Mouse (Mus musculus) CH12.LX (cell line): ENCODE measurements around the gene Iqsec3. TPM values are rescaled to one million over a fixed set of nuclear protein-coding genes. Genes with fewer than 3 reads are reported as not detected.

Source experiments
- DNase-seq: peaks from one replicate; pipeline ENCODE4 v3.0.0-alpha.2; 2013; ENCODE audit errors: extremely low read depth
- H3K27ac ChIP-seq: 2 replicates; pipeline ENCODE4 v1.5.1; 2012; ENCODE audit warnings: low read depth, mild to moderate bottlenecking, control low read depth, moderate library complexity; ENCODE audit not compliant: insufficient read depth
- H3K27me3 ChIP-seq: replicated peaks from 2 replicates; pipeline ENCODE3; 2012; ENCODE audit warnings: inconsistent platforms
- H3K36me3 ChIP-seq, 2 experiments: replicated peaks in 1 of 2; 2 replicates each; pipeline versions ENCODE3 to v1.6.1; 2012; ENCODE audit warnings: inconsistent platforms in 1 of 2, low read length in 1 of 2, mild to moderate bottlenecking in 1 of 2, mixed read lengths in 1 of 2, moderate library complexity in 1 of 2; ENCODE audit not compliant: control insufficient read depth in 1 of 2, insufficient read depth in 1 of 2
- H3K4me1 ChIP-seq, 2 experiments: 2 replicates each; pipeline ENCODE4 v1.6.1; 2012; ENCODE audit warnings: inconsistent platforms in 1 of 2, moderate library complexity in 1 of 2; ENCODE audit not compliant: insufficient read depth in 2 of 2, control insufficient read depth in 1 of 2
- H3K4me2 ChIP-seq: 2 replicates; pipeline ENCODE4 v1.6.1; 2012; ENCODE audit warnings: low read depth, mild to moderate bottlenecking, control low read depth; ENCODE audit not compliant: poor library complexity, insufficient read depth, severe bottlenecking
- H3K4me3 ChIP-seq, 3 experiments: fragments of 150-350 bp in 1 of 3; sonication (generic) in 1 of 3; replicated peaks in 1 of 3; 2 replicates each; pipeline versions ENCODE3 to v1.5.1; 2011 to 2012; ENCODE audit warnings: low read depth in 2 of 3, low read length in 2 of 3, mild to moderate bottlenecking in 2 of 3, moderate library complexity in 2 of 3, control low read depth in 1 of 3, improper control_type of control experiment in 1 of 3, inconsistent platforms in 1 of 3, mixed read lengths in 1 of 3; ENCODE audit not compliant: poor library complexity in 1 of 3
- H3K79me2 ChIP-seq: replicated peaks from 2 replicates; pipeline ENCODE4 v1.6.1; 2012; ENCODE audit warnings: mild to moderate bottlenecking, moderate library complexity; ENCODE audit not compliant: control insufficient read depth, poor library complexity, insufficient read depth, severe bottlenecking; ENCODE audit errors: extremely low read depth
- H3K9ac ChIP-seq: 2 replicates; pipeline ENCODE4 v1.6.1; 2012; ENCODE audit warnings: low read depth, mild to moderate bottlenecking, control low read depth, moderate library complexity; ENCODE audit not compliant: insufficient read depth
- H3K9me3 ChIP-seq: replicated peaks from 2 replicates; pipeline ENCODE3; 2012; ENCODE audit warnings: low read length, inconsistent platforms, mixed read lengths
- CHD2 ChIP-seq: IDR thresholded peaks from 2 replicates; pipeline ENCODE4 v1.6.1; 2011; ENCODE audit warnings: low read length, improper control_type of control experiment
- CTCF ChIP-seq, 2 experiments: IDR thresholded peaks in 1 of 2; conservative IDR thresholded peaks in 1 of 2; 2 replicates each; pipeline ENCODE4 v1.5.1; 2011 to 2012; ENCODE audit warnings: low read depth in 2 of 2, low read length in 2 of 2, improper control_type of control experiment in 1 of 2, inconsistent platforms in 1 of 2, mild to moderate bottlenecking in 1 of 2, moderate library complexity in 1 of 2
- ELF1 ChIP-seq: IDR thresholded peaks from 2 replicates; pipeline ENCODE4 v1.6.1; 2014; ENCODE audit warnings: low read depth, mild to moderate bottlenecking, inconsistent platforms, low read length, improper control_type of control experiment
- EP300 ChIP-seq: IDR thresholded peaks from 2 replicates; pipeline ENCODE4 v1.6.1; 2011; ENCODE audit warnings: low read length, improper control_type of control experiment
- ETS1 ChIP-seq: conservative IDR thresholded peaks from 2 replicates; pipeline ENCODE4 v1.6.1; 2012; ENCODE audit warnings: low read depth, mild to moderate bottlenecking, inconsistent platforms, low read length, improper control_type of control experiment, moderate library complexity
- GABPA ChIP-seq: IDR thresholded peaks from 2 replicates; pipeline ENCODE4 v1.6.1; 2012; ENCODE audit warnings: low read depth, low read length, improper control_type of control experiment, inconsistent platforms; ENCODE audit not compliant: insufficient replicate concordance
- JUND ChIP-seq: conservative IDR thresholded peaks from 2 replicates; pipeline ENCODE4 v1.6.1; 2011; ENCODE audit warnings: low read depth, low read length, improper control_type of control experiment
- MAX ChIP-seq: IDR thresholded peaks from 2 replicates; pipeline ENCODE4 v1.6.1; 2011; ENCODE audit warnings: low read length, improper control_type of control experiment
- MEF2A ChIP-seq: IDR thresholded peaks from 2 replicates; pipeline ENCODE4 v1.6.1; 2014; ENCODE audit warnings: low read depth, mild to moderate bottlenecking, inconsistent platforms, low read length, improper control_type of control experiment, borderline replicate concordance
- MYC ChIP-seq: IDR thresholded peaks from 2 replicates; pipeline ENCODE4 v1.6.1; 2011; ENCODE audit warnings: low read depth, mild to moderate bottlenecking, improper control_type of control experiment, low read length
- NELFE ChIP-seq: IDR thresholded peaks from 2 replicates; pipeline ENCODE4 v1.6.1; 2011; ENCODE audit warnings: low read depth, low read length, improper control_type of control experiment
- NRF1 ChIP-seq: IDR thresholded peaks from 2 replicates; pipeline ENCODE4 v1.6.1; 2014; ENCODE audit warnings: low read depth, mild to moderate bottlenecking, inconsistent platforms, low read length, improper control_type of control experiment, moderate library complexity
- PAX5 ChIP-seq: IDR thresholded peaks from 2 replicates; pipeline ENCODE4 v1.6.1; 2012; ENCODE audit warnings: low read length, inconsistent platforms, mixed read lengths
- POLR2A ChIP-seq: IDR thresholded peaks from 2 replicates; pipeline ENCODE4 v1.6.1; 2011; ENCODE audit warnings: low read depth, mild to moderate bottlenecking, improper control_type of control experiment, low read length
- RAD21 ChIP-seq: IDR thresholded peaks from 2 replicates; pipeline ENCODE4 v1.6.1; 2011; ENCODE audit warnings: low read depth, mild to moderate bottlenecking, low read length, improper control_type of control experiment, moderate library complexity
- RCOR1 ChIP-seq: conservative IDR thresholded peaks from 2 replicates; pipeline ENCODE4 v1.6.1; 2012; ENCODE audit warnings: low read depth, mild to moderate bottlenecking, inconsistent platforms, low read length, improper control_type of control experiment
- SMC3 ChIP-seq: IDR thresholded peaks from 2 replicates; pipeline ENCODE4 v1.6.1; 2011; ENCODE audit warnings: low read depth, low read length, improper control_type of control experiment
- TCF12 ChIP-seq: IDR thresholded peaks from 2 replicates; pipeline ENCODE4 v1.6.1; 2014; ENCODE audit warnings: low read depth, mild to moderate bottlenecking, inconsistent platforms, low read length, improper control_type of control experiment
- USF1 ChIP-seq: IDR thresholded peaks from 2 replicates; pipeline ENCODE4 v1.6.1; 2014; ENCODE audit warnings: low read depth, mild to moderate bottlenecking, inconsistent platforms, low read length, improper control_type of control experiment
- ZC3H11A ChIP-seq: IDR thresholded peaks from 2 replicates; pipeline ENCODE4 v1.6.1; 2012; ENCODE audit warnings: low read depth, mild to moderate bottlenecking, inconsistent platforms, low read length, improper control_type of control experiment
- ZMIZ1 ChIP-seq: IDR thresholded peaks from 2 replicates; pipeline ENCODE4 v1.6.1; 2012; ENCODE audit warnings: low read depth, mild to moderate bottlenecking, inconsistent platforms, low read length, improper control_type of control experiment
- ZNF384 ChIP-seq: IDR thresholded peaks from 2 replicates; pipeline ENCODE4 v1.6.1; 2012; ENCODE audit warnings: low read depth, low read length, improper control_type of control experiment, inconsistent platforms
- dilution Hi-C: fragments of 300-500 bp; cut with MboI; formaldehyde crosslinking; loops from 2 replicates; pipeline ENCODE4 v1.14.3; 2020; ENCODE audit warnings: low sequenced_read_pairs; ENCODE audit not compliant: extremely low pct_unique_long_range_greater_than_20kb, extremely low pct_ligation_motif_present
- in situ Hi-C: fragments of 300-500 bp; cut with MboI; formaldehyde crosslinking; loops from 3 replicates; pipeline ENCODE4 v1.14.3; 2019; ENCODE audit warnings: low sequenced_read_pairs, low pct_ligation_motif_present, low pct_unique_long_range_greater_than_20kb, mixed read lengths
- polyA plus RNA-seq: library from polyadenylated mRNA; unstranded; fragments of >175 nt; gene quantifications from 2 replicates; pipeline ENCODE4 v1.2.1, GENCODE M21; 2012; ENCODE audit warnings: low read depth; ENCODE audit not compliant: insufficient read length
- total RNA-seq, 2 experiments: library from RNA; depleted of rRNA; stranded (reverse); fragments of 300-350 nt in 1 of 2; fragments of >200 nt in 1 of 2; gene quantifications; 2 replicates each; pipeline ENCODE4 v1.2.3; 2012 to 2014

Gene Iqsec3
- total and polyA plus RNA-seq, 3 experiments: not detected

GRCm38 (mm10) chr6:121401140-121401539, 72.3 kb downstream of the Iqsec3 start:
- dilution Hi-C loops: no loop called here
- Histone ChIP-seq H3K9ac (no peak overlapping the region), H3K4me2 (no peak overlapping the region), H3K79me2 (no peaks in the 10 kb centered on the region), H3K4me3 (no peak overlapping the region), H3K36me3 (no peaks in the 10 kb centered on the region), H3K27ac (no peak overlapping the region), H3K9me3 (no peaks in the 10 kb centered on the region), H3K27me3 (peaks cover 65% of the 10 kb centered on the region), H3K4me1 (no peaks in the 10 kb centered on the region)
- no peak for DNase-seq
- in situ Hi-C loops: loop anchor here (25.0 kb wide), 1 partner anchor 111 kb away; no protein-coding TSS in a partner anchor
- TF ChIP-seq POLR2A (no peak), MEF2A (no peak), MYC (no peak), SMC3 (no peak), CHD2 (no peak), ELF1 (no peak), NELFE (no peak), PAX5 (no peak), JUND (no peak), GABPA (no peak), USF1 (no peak), MAX (no peak), TCF12 (no peak), ZC3H11A (no peak), ZNF384 (no peak), CTCF (conservative IDR thresholded peaks at IDR 0.05 in 1 of 2, IDR thresholded peaks at IDR 0.05 in 1 of 2; ENCODE audit: low read depth in 2 of 2, low read length in 2 of 2) (no peak), EP300 (no peak), ETS1 (no peak), ZMIZ1 (no peak), RAD21 (no peak)

- H3K36me3 ChIP-seq: no peaks in the 10 kb centered on the region
- no peaks in the 10 kb centered on the region for H3K4me1 ChIP-seq
- TF ChIP-seq ZMIZ1 (no peak), RCOR1 (no peak), NRF1 (no peak)
- DNase-seq: no peak
- no peak overlapping the region for H3K4me2 ChIP-seq
- no peak overlapping the region for H3K9ac ChIP-seq
- H3K27ac ChIP-seq: no peak overlapping the region
- H3K9me3 ChIP-seq: peaks cover 14% of the 10 kb centered on the region
- H3K27me3 ChIP-seq: peaks cover 70% of the 10 kb centered on the region
- in situ Hi-C loops: no loop called here
- dilution Hi-C loops: no loop called here
- no peak overlapping the region for H3K4me3 ChIP-seq
- H3K79me2 ChIP-seq: no peaks in the 10 kb centered on the region
These were observed 80.7 kb downstream of the Iqsec3 start for GRCm38 (mm10) chr6:121392610-121393252.
